Mouse (Mus musculus) CD8-positive naive resting alpha-beta T cell, adult 57 days (primary cell): ENCODE measurements around the gene Il1b. TPM values are rescaled to one million over a fixed set of nuclear protein-coding genes. Genes with fewer than 3 reads are reported as not detected.

Experiments used
- total RNA-seq: library from RNA; stranded (reverse); gene quantifications from one replicate; pipeline ENCODE4 v1.2.4, GENCODE M21; 2023

Gene Il1b
- 9.2 TPM for total RNA-seq

DNA sequence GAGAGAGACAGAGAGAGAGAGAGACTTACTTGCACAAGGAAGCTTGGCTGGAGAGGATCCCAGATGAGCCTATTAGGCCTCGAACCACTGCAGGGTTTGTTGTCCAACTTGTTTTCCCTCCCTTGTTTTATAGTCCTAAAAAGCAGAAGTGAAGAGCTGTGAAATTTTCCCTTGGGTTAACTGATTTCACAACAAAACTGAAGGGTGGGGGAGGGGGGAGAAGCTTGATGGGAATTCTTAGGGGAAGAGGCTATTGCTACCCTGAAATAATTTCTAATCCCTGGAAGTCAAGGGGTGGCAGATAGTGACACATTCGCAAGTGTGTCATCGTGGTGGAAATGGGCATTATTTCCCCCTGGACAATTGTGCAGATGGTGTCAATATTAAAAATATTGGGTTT, at the start of gene Il1b:
Il1b (minus strand) TSS at position 101 of the 400 bp plus-strand sequence.

Other genes starting within 250 kb of the Il1b start
- 14.9 TPM for gene Chchd5, start 241.4 kb downstream of the Il1b start, total RNA-seq
- gene Slc20a1, start 172.4 kb downstream of the Il1b start, total RNA-seq: 307 TPM
- gene Ckap2l, start 73.9 kb downstream of the Il1b start, total RNA-seq: 0.89 TPM
- gene Il1a, start 61.2 kb downstream of the Il1b start, total RNA-seq: not detected
- not detected for gene F830045P16Rik, start 165.5 kb upstream of the Il1b start, total RNA-seq
- 6.2 TPM for gene Sirpa, start 221.7 kb upstream of the Il1b start, total RNA-seq